Mouse (Mus musculus) CH12.LX (cell line): ENCODE measurements around the gene 4931428L18Rik. TPM values are rescaled to one million over a fixed set of nuclear protein-coding genes. Genes with fewer than 3 reads are reported as not detected.

Source experiments
- DNase-seq: peaks from one replicate; pipeline ENCODE4 v3.0.0-alpha.2; 2013; ENCODE audit errors: extremely low read depth
- H3K27ac ChIP-seq: 2 replicates; pipeline ENCODE4 v1.5.1; 2012; ENCODE audit warnings: low read depth, mild to moderate bottlenecking, control low read depth, moderate library complexity; ENCODE audit not compliant: insufficient read depth
- H3K27me3 ChIP-seq: replicated peaks from 2 replicates; pipeline ENCODE3; 2012; ENCODE audit warnings: inconsistent platforms
- H3K36me3 ChIP-seq, 2 experiments: replicated peaks in 1 of 2; 2 replicates each; pipeline versions ENCODE3 to v1.6.1; 2012; ENCODE audit warnings: inconsistent platforms in 1 of 2, low read length in 1 of 2, mild to moderate bottlenecking in 1 of 2, mixed read lengths in 1 of 2, moderate library complexity in 1 of 2; ENCODE audit not compliant: control insufficient read depth in 1 of 2, insufficient read depth in 1 of 2
- H3K4me1 ChIP-seq, 2 experiments: 2 replicates each; pipeline ENCODE4 v1.6.1; 2012; ENCODE audit warnings: inconsistent platforms in 1 of 2, moderate library complexity in 1 of 2; ENCODE audit not compliant: insufficient read depth in 2 of 2, control insufficient read depth in 1 of 2
- H3K4me2 ChIP-seq: 2 replicates; pipeline ENCODE4 v1.6.1; 2012; ENCODE audit warnings: low read depth, mild to moderate bottlenecking, control low read depth; ENCODE audit not compliant: poor library complexity, insufficient read depth, severe bottlenecking
- H3K4me3 ChIP-seq, 3 experiments: fragments of 150-350 bp in 1 of 3; sonication (generic) in 1 of 3; replicated peaks in 1 of 3; 2 replicates each; pipeline versions ENCODE3 to v1.5.1; 2011 to 2012; ENCODE audit warnings: low read depth in 2 of 3, low read length in 2 of 3, mild to moderate bottlenecking in 2 of 3, moderate library complexity in 2 of 3, control low read depth in 1 of 3, improper control_type of control experiment in 1 of 3, inconsistent platforms in 1 of 3, mixed read lengths in 1 of 3; ENCODE audit not compliant: poor library complexity in 1 of 3
- H3K79me2 ChIP-seq: replicated peaks from 2 replicates; pipeline ENCODE4 v1.6.1; 2012; ENCODE audit warnings: mild to moderate bottlenecking, moderate library complexity; ENCODE audit not compliant: control insufficient read depth, poor library complexity, insufficient read depth, severe bottlenecking; ENCODE audit errors: extremely low read depth
- H3K9ac ChIP-seq: 2 replicates; pipeline ENCODE4 v1.6.1; 2012; ENCODE audit warnings: low read depth, mild to moderate bottlenecking, control low read depth, moderate library complexity; ENCODE audit not compliant: insufficient read depth
- H3K9me3 ChIP-seq: replicated peaks from 2 replicates; pipeline ENCODE3; 2012; ENCODE audit warnings: low read length, inconsistent platforms, mixed read lengths
- CHD1 ChIP-seq: IDR thresholded peaks from 2 replicates; pipeline ENCODE4 v1.6.1; 2012; ENCODE audit warnings: low read depth, low read length, improper control_type of control experiment, inconsistent platforms
- CTCF ChIP-seq, 2 experiments: IDR thresholded peaks in 1 of 2; conservative IDR thresholded peaks in 1 of 2; 2 replicates each; pipeline ENCODE4 v1.5.1; 2011 to 2012; ENCODE audit warnings: low read depth in 2 of 2, low read length in 2 of 2, improper control_type of control experiment in 1 of 2, inconsistent platforms in 1 of 2, mild to moderate bottlenecking in 1 of 2, moderate library complexity in 1 of 2
- ELF1 ChIP-seq: IDR thresholded peaks from 2 replicates; pipeline ENCODE4 v1.6.1; 2014; ENCODE audit warnings: low read depth, mild to moderate bottlenecking, inconsistent platforms, low read length, improper control_type of control experiment
- ETS1 ChIP-seq: conservative IDR thresholded peaks from 2 replicates; pipeline ENCODE4 v1.6.1; 2012; ENCODE audit warnings: low read depth, mild to moderate bottlenecking, inconsistent platforms, low read length, improper control_type of control experiment, moderate library complexity
- GABPA ChIP-seq: IDR thresholded peaks from 2 replicates; pipeline ENCODE4 v1.6.1; 2012; ENCODE audit warnings: low read depth, low read length, improper control_type of control experiment, inconsistent platforms; ENCODE audit not compliant: insufficient replicate concordance
- JUN ChIP-seq: IDR thresholded peaks from 2 replicates; pipeline ENCODE4 v1.6.1; 2011; ENCODE audit warnings: low read depth, mild to moderate bottlenecking, low read length, improper control_type of control experiment, moderate library complexity; ENCODE audit not compliant: insufficient read depth
- JUND ChIP-seq: conservative IDR thresholded peaks from 2 replicates; pipeline ENCODE4 v1.6.1; 2011; ENCODE audit warnings: low read depth, low read length, improper control_type of control experiment
- MAZ ChIP-seq: IDR thresholded peaks from 2 replicates; pipeline ENCODE4 v1.6.1; 2012; ENCODE audit warnings: low read depth, mild to moderate bottlenecking, inconsistent platforms, low read length, improper control_type of control experiment, moderate library complexity
- MEF2A ChIP-seq: IDR thresholded peaks from 2 replicates; pipeline ENCODE4 v1.6.1; 2014; ENCODE audit warnings: low read depth, mild to moderate bottlenecking, inconsistent platforms, low read length, improper control_type of control experiment, borderline replicate concordance
- MYC ChIP-seq: IDR thresholded peaks from 2 replicates; pipeline ENCODE4 v1.6.1; 2011; ENCODE audit warnings: low read depth, mild to moderate bottlenecking, improper control_type of control experiment, low read length
- NRF1 ChIP-seq: IDR thresholded peaks from 2 replicates; pipeline ENCODE4 v1.6.1; 2014; ENCODE audit warnings: low read depth, mild to moderate bottlenecking, inconsistent platforms, low read length, improper control_type of control experiment, moderate library complexity
- PAX5 ChIP-seq: IDR thresholded peaks from 2 replicates; pipeline ENCODE4 v1.6.1; 2012; ENCODE audit warnings: low read length, inconsistent platforms, mixed read lengths
- POLR2A ChIP-seq: IDR thresholded peaks from 2 replicates; pipeline ENCODE4 v1.6.1; 2011; ENCODE audit warnings: low read depth, mild to moderate bottlenecking, improper control_type of control experiment, low read length
- POLR2AphosphoS2 ChIP-seq: IDR thresholded peaks from 2 replicates; pipeline ENCODE4 v1.6.1; 2011; ENCODE audit warnings: low read depth, low read length, improper control_type of control experiment
- SMC3 ChIP-seq: IDR thresholded peaks from 2 replicates; pipeline ENCODE4 v1.6.1; 2011; ENCODE audit warnings: low read depth, low read length, improper control_type of control experiment
- TBP ChIP-seq: conservative IDR thresholded peaks from 2 replicates; pipeline ENCODE4 v1.6.1; 2011; ENCODE audit warnings: low read depth, low read length, improper control_type of control experiment
- UBTF ChIP-seq: IDR thresholded peaks from 2 replicates; pipeline ENCODE4 v1.6.1; 2012; ENCODE audit warnings: low read depth, mild to moderate bottlenecking, inconsistent platforms, low read length, improper control_type of control experiment, moderate library complexity
- USF2 ChIP-seq: conservative IDR thresholded peaks from 2 replicates; pipeline ENCODE4 v1.6.1; 2011; ENCODE audit warnings: low read depth, low read length, improper control_type of control experiment
- ZC3H11A ChIP-seq: IDR thresholded peaks from 2 replicates; pipeline ENCODE4 v1.6.1; 2012; ENCODE audit warnings: low read depth, mild to moderate bottlenecking, inconsistent platforms, low read length, improper control_type of control experiment
- ZKSCAN1 ChIP-seq: IDR thresholded peaks from 2 replicates; pipeline ENCODE4 v1.6.1; 2012; ENCODE audit warnings: low read depth, inconsistent platforms, low read length, improper control_type of control experiment, borderline replicate concordance
- ZNF384 ChIP-seq: IDR thresholded peaks from 2 replicates; pipeline ENCODE4 v1.6.1; 2012; ENCODE audit warnings: low read depth, low read length, improper control_type of control experiment, inconsistent platforms
- dilution Hi-C: fragments of 300-500 bp; cut with MboI; formaldehyde crosslinking; loops from 2 replicates; pipeline ENCODE4 v1.14.3; 2020; ENCODE audit warnings: low sequenced_read_pairs; ENCODE audit not compliant: extremely low pct_unique_long_range_greater_than_20kb, extremely low pct_ligation_motif_present
- in situ Hi-C: fragments of 300-500 bp; cut with MboI; formaldehyde crosslinking; loops from 3 replicates; pipeline ENCODE4 v1.14.3; 2019; ENCODE audit warnings: low sequenced_read_pairs, low pct_ligation_motif_present, low pct_unique_long_range_greater_than_20kb, mixed read lengths
- polyA plus RNA-seq: library from polyadenylated mRNA; unstranded; fragments of >175 nt; gene quantifications from 2 replicates; pipeline ENCODE4 v1.2.1, GENCODE M21; 2012; ENCODE audit warnings: low read depth; ENCODE audit not compliant: insufficient read length
- total RNA-seq, 2 experiments: library from RNA; depleted of rRNA; stranded (reverse); fragments of 300-350 nt in 1 of 2; fragments of >200 nt in 1 of 2; gene quantifications; 2 replicates each; pipeline ENCODE4 v1.2.3; 2012 to 2014

The 4931428L18Rik gene
- total and polyA plus RNA-seq, 3 experiments = 4.6 to 11.0 (median 9.3) TPM

GRCm38 (mm10) chr1:31096466-31096793 lies 126.1 kb downstream of the 4931428L18Rik start:
- DNase-seq = no peak
- Histone ChIP-seq H3K79me2 (no peaks in the 10 kb centered on the region), H3K27me3 (no peaks in the 10 kb centered on the region), H3K36me3 (no peaks in the 10 kb centered on the region), H3K9me3 (no peaks in the 10 kb centered on the region), H3K27ac (no peak overlapping the region), H3K4me1 (no peaks in the 10 kb centered on the region), H3K9ac (no peak overlapping the region), H3K4me2 (no peak overlapping the region), H3K4me3 (no peak overlapping the region)
- in situ Hi-C loops (no loop called here), dilution Hi-C loops (no loop called here)
- TF ChIP-seq CHD1 (no peak), POLR2A (no peak), JUND (no peak), USF2 (no peak), SMC3 (no peak), ZNF384 (no peak), GABPA (no peak)

GRCm38 (mm10) chr1:31095706-31096465 lies 126.6 kb downstream of the 4931428L18Rik start:
- no peaks in the 10 kb centered on the region for H3K27me3 ChIP-seq
- in situ Hi-C loops = no loop called here
- no peaks in the 10 kb centered on the region for H3K9me3 ChIP-seq
- no peak overlapping the region for H3K4me2 ChIP-seq
- no peak overlapping the region for H3K9ac ChIP-seq
- dilution Hi-C loops = no loop called here
- H3K27ac ChIP-seq = no peak overlapping the region
- no peak for DNase-seq
- no peak overlapping the region for H3K4me3 ChIP-seq
- no peaks in the 10 kb centered on the region for H3K36me3 ChIP-seq
- TF ChIP-seq UBTF (no peak), NRF1 (no peak), CTCF (conservative IDR thresholded peaks at IDR 0.05 in 1 of 2, IDR thresholded peaks at IDR 0.05 in 1 of 2; ENCODE audit: low read depth in 2 of 2, low read length in 2 of 2) (no peak), ETS1 (no peak), ZC3H11A (no peak)
- no peaks in the 10 kb centered on the region for H3K79me2 ChIP-seq
- H3K4me1 ChIP-seq = no peaks in the 10 kb centered on the region

GRCm38 (mm10) chr1:31094792-31095191 lies 127.7 kb downstream of the 4931428L18Rik start:
- no peak for DNase-seq
- in situ Hi-C loops (no loop called here), dilution Hi-C loops (no loop called here)
- no peak overlapping the region for H3K27ac ChIP-seq
- no peaks in the 10 kb centered on the region for H3K36me3 ChIP-seq
- H3K4me1 ChIP-seq = no peaks in the 10 kb centered on the region
- TF ChIP-seq CHD1 (no peak), JUND (no peak), MYC (no peak), GABPA (no peak), ELF1 (no peak), CTCF (conservative IDR thresholded peaks at IDR 0.05 in 1 of 2, IDR thresholded peaks at IDR 0.05 in 1 of 2; ENCODE audit: low read depth in 2 of 2, low read length in 2 of 2) (no peak), USF2 (no peak), UBTF (no peak), ZKSCAN1 (no peak), NRF1 (no peak), ETS1 (no peak), MEF2A (no peak), JUN (no peak), SMC3 (no peak), TBP (no peak), POLR2AphosphoS2 (no peak), MAZ (no peak), PAX5 (no peak)
- no peaks in the 10 kb centered on the region for H3K79me2 ChIP-seq
- H3K27me3 ChIP-seq = no peaks in the 10 kb centered on the region
- H3K9ac ChIP-seq = no peak overlapping the region
- no peak overlapping the region for H3K4me3 ChIP-seq
- H3K9me3 ChIP-seq = no peaks in the 10 kb centered on the region
- no peak overlapping the region for H3K4me2 ChIP-seq
